Mouse (Mus musculus): Measurements from ENCODE around the gene Sfrp2. TPM values are rescaled to one million over a fixed set of nuclear protein-coding genes. Genes with fewer than 3 reads are reported as not detected.
A peak's percentile ranks its signal among the peaks of the same experiment; 100 is the strongest.

Gene Sfrp2
- total RNA-seq, 2 experiments from 2014 or later = 2.6 to 2.8 TPM

GRCm38 (mm10) chr3:83755043-83755635 lies 11.0 kb upstream of the Sfrp2 start:
- no peak for TF ChIP-seq CTCF (IDR thresholded peaks at IDR 0.05)
- DNase-seq (ENCODE audit: extremely low spot score in 1 of 2, low spot score in 2 of 2) = no peak
- no peak overlapping the region for H3K27ac ChIP-seq
- intact Hi-C loops (cut with DNase I) = no loop called here
- H3K4me3 ChIP-seq = no peak overlapping the region

GRCm38 (mm10) chr3:83755666-83756065 lies 10.5 kb upstream of the Sfrp2 start:
- no peak overlapping the region for H3K4me3 ChIP-seq
- DNase-seq (ENCODE audit: extremely low spot score in 1 of 2, low spot score in 2 of 2) = no peak
- no peak for TF ChIP-seq CTCF (IDR thresholded peaks at IDR 0.05)

DNA sequence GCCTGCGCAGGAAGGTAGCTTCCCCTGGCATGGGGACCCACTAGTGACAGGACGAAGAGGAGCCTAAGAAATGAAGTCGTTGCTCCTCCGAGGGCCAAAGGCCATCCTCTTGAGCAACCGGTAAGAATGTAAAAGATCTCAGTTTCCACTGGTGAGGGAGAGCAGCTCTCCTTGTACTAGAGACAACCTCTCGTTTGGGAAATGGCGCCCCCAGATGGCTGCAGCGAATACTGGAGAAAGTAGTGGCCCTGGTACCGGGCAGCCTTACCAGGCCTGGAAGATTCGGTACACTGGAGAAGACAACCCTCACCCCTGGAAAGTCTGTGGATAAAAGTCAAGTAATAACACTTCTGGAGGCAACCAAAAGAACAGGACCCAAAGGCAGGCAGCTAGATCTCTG lies 3.8 kb upstream of the Sfrp2 start:
- no peak overlapping the region for H3K27ac ChIP-seq
- H3K4me3 ChIP-seq = no peak overlapping the region
- TF ChIP-seq CTCF (IDR thresholded peaks at IDR 0.05) = no peak; the same call in 1 of the 2 replicates
- no peak for DNase-seq (ENCODE audit: extremely low spot score in 1 of 2, low spot score in 2 of 2)
- intact Hi-C loops (cut with DNase I) = no loop called here

More at GRCm38 (mm10) chr3:83755666-83756065, 10.5 kb upstream of the Sfrp2 start:
- intact Hi-C loops (cut with DNase I) = no loop called here
- H3K27ac ChIP-seq = no peak overlapping the region

- DNase-seq (ENCODE audit: extremely low spot score in 1 of 2, low spot score in 2 of 2) = peak; percentile 76 to 79
- TF ChIP-seq CTCF (IDR thresholded peaks at IDR 0.05) = peak; percentile 71
- Histone ChIP-seq H3K4me3 (peak overlapping the region; percentile 37), H3K27ac (no peak overlapping the region)
- intact Hi-C loops (cut with DNase I) = loop anchor here (1.0 kb wide), 1 partner anchor 477 kb away; no protein-coding TSS in a partner anchor
These were observed 2.3 kb upstream of the Sfrp2 start for GRCm38 (mm10) chr3:83763551-83764548.

GRCm38 (mm10) chr3:83766726-83767070 lies 577 bp downstream of the Sfrp2 start:
- TF ChIP-seq CTCF (IDR thresholded peaks at IDR 0.05) = no peak
- intact Hi-C loops (cut with DNase I) = no loop called here
- Histone ChIP-seq H3K4me3 (peak overlapping the region; percentile 51), H3K27ac (no peak overlapping the region)
- DNase-seq (ENCODE audit: extremely low spot score in 1 of 2, low spot score in 2 of 2) = no peak

GRCm38 (mm10) chr3:83767121-83767520 lies 1.0 kb downstream of the Sfrp2 start:
- Histone ChIP-seq H3K27ac (no peak overlapping the region), H3K4me3 (no peak overlapping the region)
- TF ChIP-seq CTCF (IDR thresholded peaks at IDR 0.05) = no peak
- intact Hi-C loops (cut with DNase I) = no loop called here
- no peak for DNase-seq (ENCODE audit: extremely low spot score in 1 of 2, low spot score in 2 of 2)

- intact Hi-C loops (cut with DNase I) = no loop called here
These were observed 2.3 kb downstream of the Sfrp2 start for GRCm38 (mm10) chr3:83768293-83769035.

DNA sequence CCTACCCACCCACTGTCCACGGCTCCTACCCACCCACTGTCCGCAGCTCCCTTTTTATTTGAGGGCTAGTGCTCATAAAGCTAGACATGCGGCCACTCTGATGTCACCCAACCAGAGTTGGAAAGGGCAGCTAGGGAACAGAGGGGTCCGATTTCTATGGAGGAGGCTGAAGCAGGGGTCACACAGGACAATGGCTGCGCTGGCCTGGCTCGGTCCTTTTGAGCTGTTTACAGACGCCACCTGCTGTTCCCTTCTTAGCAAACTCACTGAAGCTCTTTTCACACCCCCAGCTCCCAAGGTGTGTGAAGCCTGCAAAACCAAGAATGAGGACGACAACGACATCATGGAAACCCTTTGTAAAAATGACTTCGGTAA lies 2.9 kb downstream of the Sfrp2 start:
- H3K27ac ChIP-seq = no peak overlapping the region
- peak; percentile 14; the same call in 1 of the 2 replicates for TF ChIP-seq CTCF (IDR thresholded peaks at IDR 0.05)
- DNase-seq (ENCODE audit: extremely low spot score in 1 of 2, low spot score in 2 of 2) = no peak
- intact Hi-C loops (cut with DNase I) = no loop called here
- no peak overlapping the region for H3K4me3 ChIP-seq

More at GRCm38 (mm10) chr3:83768293-83769035, 2.3 kb downstream of the Sfrp2 start:
- Histone ChIP-seq H3K4me3 (no peak overlapping the region), H3K27ac (no peak overlapping the region)
- TF ChIP-seq CTCF (IDR thresholded peaks at IDR 0.05) = no peak
- no peak for DNase-seq (ENCODE audit: extremely low spot score in 1 of 2, low spot score in 2 of 2)

DNA sequence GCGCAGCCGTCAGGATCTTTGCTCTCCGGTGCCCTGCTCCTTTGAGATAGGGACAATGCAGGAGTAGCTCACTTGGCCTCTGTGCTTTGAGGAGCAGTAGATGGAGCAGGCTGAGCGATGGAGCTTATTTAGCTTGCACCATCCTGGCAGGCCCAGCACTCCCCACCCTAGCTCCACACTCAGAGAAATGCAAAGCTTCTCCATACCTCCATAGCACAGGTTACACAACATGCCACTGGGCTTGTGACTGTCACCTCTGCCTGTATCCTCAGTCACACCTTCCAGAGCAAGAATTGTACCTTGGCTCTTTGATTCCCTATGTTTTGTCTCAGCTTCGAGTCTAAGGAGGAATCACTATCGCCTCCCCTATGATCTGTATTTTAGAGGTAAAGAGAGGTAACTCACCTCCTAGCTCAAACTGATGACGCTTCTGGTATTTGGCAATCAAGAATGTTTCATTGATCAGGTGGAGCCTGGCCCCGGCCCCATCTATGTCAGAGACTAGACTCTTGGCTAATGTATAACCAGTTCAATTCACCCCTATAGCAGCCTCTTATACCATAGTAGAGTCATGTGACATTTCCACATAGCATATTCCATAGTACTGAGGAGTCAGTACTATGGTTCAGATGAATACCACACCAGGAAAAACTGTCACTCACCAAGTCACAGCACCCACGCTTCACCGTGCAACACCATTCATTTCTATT lies 5.2 kb downstream of the Sfrp2 start:
- intact Hi-C loops (cut with DNase I) = no loop called here

DNA sequence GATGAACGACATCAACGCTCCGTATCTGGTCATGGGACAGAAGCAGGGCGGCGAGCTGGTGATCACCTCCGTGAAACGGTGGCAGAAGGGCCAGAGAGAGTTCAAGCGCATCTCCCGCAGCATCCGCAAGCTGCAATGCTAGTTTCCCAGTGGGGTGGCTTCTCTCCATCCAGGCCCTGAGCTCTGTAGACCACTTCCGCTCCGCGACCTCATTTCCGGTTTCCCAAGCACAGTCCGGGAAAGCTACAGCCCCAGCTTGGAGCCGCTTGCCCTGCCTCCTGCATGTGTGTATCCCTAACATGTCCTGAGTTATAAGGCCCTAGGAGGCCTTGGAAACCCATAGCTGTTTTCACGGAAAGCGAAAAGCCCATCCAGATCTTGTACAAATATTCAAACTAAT lies 7.2 kb downstream of the Sfrp2 start:
- TF ChIP-seq CTCF (IDR thresholded peaks at IDR 0.05) = no peak
- DNase-seq (ENCODE audit: extremely low spot score in 1 of 2, low spot score in 2 of 2) = no peak
- no peak overlapping the region for H3K4me3 ChIP-seq
- H3K27ac ChIP-seq = no peak overlapping the region
- intact Hi-C loops (cut with DNase I) = no loop called here

More for the DNA sequence above, 5.2 kb downstream of the Sfrp2 start:
- no peak for TF ChIP-seq CTCF (IDR thresholded peaks at IDR 0.05)
- H3K4me3 ChIP-seq = no peak overlapping the region
- no peak for DNase-seq (ENCODE audit: extremely low spot score in 1 of 2, low spot score in 2 of 2)
- no peak overlapping the region for H3K27ac ChIP-seq

GRCm38 (mm10) chr3:83775403-83775802 lies 9.3 kb downstream of the Sfrp2 start:
- H3K4me3 ChIP-seq = no peak overlapping the region
- no peak for TF ChIP-seq CTCF (IDR thresholded peaks at IDR 0.05)
- H3K27ac ChIP-seq = no peak overlapping the region
- intact Hi-C loops (cut with DNase I) = no loop called here
- DNase-seq (ENCODE audit: extremely low spot score in 1 of 2, low spot score in 2 of 2) = no peak
